Mouse (Mus musculus) MEL (cell line): Measurements from ENCODE around the gene Lrrfip1. TPM values are rescaled to one million over a fixed set of nuclear protein-coding genes. Genes with fewer than 3 reads are reported as not detected.

ENCODE experiments used
- DNase-seq: peaks from one replicate; pipeline ENCODE4 v3.0.0; 2011; ENCODE audit warnings: low read depth, low spot score
- H3K27ac ChIP-seq: 2 replicates; pipeline ENCODE4 v1.5.1; 2012; ENCODE audit warnings: low read depth, mild to moderate bottlenecking, control low read depth, low read length, moderate library complexity; ENCODE audit not compliant: control insufficient read depth
- H3K27me3 ChIP-seq, 2 experiments: fragments of 150-350 bp in 1 of 2; sonication (generic) in 1 of 2; 2 replicates each; pipeline ENCODE4 v1.6.1; 2012; ENCODE audit warnings: low read length in 2 of 2, mild to moderate bottlenecking in 2 of 2, improper control_type of control experiment in 1 of 2, moderate library complexity in 1 of 2; ENCODE audit not compliant: insufficient read depth in 2 of 2, control insufficient read depth in 1 of 2
- H3K36me3 ChIP-seq, 2 experiments: 2 replicates each; pipeline ENCODE4 v1.6.1; 2012 to 2014; ENCODE audit warnings: low read length in 2 of 2, improper control_type of control experiment in 1 of 2, inconsistent platforms in 1 of 2, mild to moderate bottlenecking in 1 of 2; ENCODE audit not compliant: insufficient read depth in 2 of 2, control insufficient read depth in 1 of 2
- H3K4me1 ChIP-seq, 2 experiments: fragments of 150-350 bp in 1 of 2; sonication (generic) in 1 of 2; 2 replicates each; pipeline ENCODE4 v1.6.1; 2012; ENCODE audit warnings: low read length in 2 of 2, improper control_type of control experiment in 1 of 2, mild to moderate bottlenecking in 1 of 2; ENCODE audit not compliant: insufficient read depth in 2 of 2, control insufficient read depth in 1 of 2
- H3K4me3 ChIP-seq, 2 experiments: fragments of 150-350 bp in 1 of 2; sonication (generic) in 1 of 2; 2 replicates each; pipeline ENCODE4 v1.5.1; 2012; ENCODE audit warnings: low read depth in 2 of 2, low read length in 2 of 2, mild to moderate bottlenecking in 2 of 2, moderate library complexity in 2 of 2, control low read depth in 1 of 2, improper control_type of control experiment in 1 of 2; ENCODE audit not compliant: control insufficient read depth in 1 of 2, insufficient read depth in 1 of 2
- H3K79me2 ChIP-seq: 2 replicates; pipeline ENCODE4 v1.6.1; 2012; ENCODE audit warnings: mild to moderate bottlenecking, low read length, moderate library complexity; ENCODE audit not compliant: control insufficient read depth, poor library complexity, insufficient read depth
- H3K9ac ChIP-seq: 2 replicates; pipeline ENCODE4 v1.6.1; 2012; ENCODE audit warnings: low read depth, mild to moderate bottlenecking, control low read depth, low read length, moderate library complexity; ENCODE audit not compliant: control insufficient read depth, poor library complexity, severe bottlenecking
- H3K9me3 ChIP-seq: fragments of 150-350 bp; sonication (generic); replicated peaks from 2 replicates; pipeline ENCODE4 v1.6.1; 2012; ENCODE audit warnings: mild to moderate bottlenecking, low read length, improper control_type of control experiment, moderate library complexity; ENCODE audit not compliant: insufficient read depth
- BHLHE40 ChIP-seq: IDR thresholded peaks from 2 replicates; pipeline ENCODE4 v1.6.1; 2012; ENCODE audit warnings: low read depth, mild to moderate bottlenecking, inconsistent platforms, low read length, improper control_type of control experiment, borderline replicate concordance
- CTCF ChIP-seq, 3 experiments: IDR thresholded peaks in 2 of 3; conservative IDR thresholded peaks in 1 of 3; 2 replicates each; pipeline ENCODE4 v1.5.1; 2011 to 2012; ENCODE audit warnings: low read length in 3 of 3, low read depth in 2 of 3, mild to moderate bottlenecking in 2 of 3, improper control_type of control experiment in 1 of 3, inconsistent platforms in 1 of 3, mixed read lengths in 1 of 3, moderate library complexity in 1 of 3; ENCODE audit not compliant: control insufficient read depth in 1 of 3, insufficient read depth in 1 of 3, poor library complexity in 1 of 3, severe bottlenecking in 1 of 3
- E2F4 ChIP-seq: IDR thresholded peaks from 2 replicates; pipeline ENCODE4 v1.6.1; 2011; ENCODE audit warnings: low read depth, low read length, improper control_type of control experiment, borderline replicate concordance
- ELF1 ChIP-seq: IDR thresholded peaks from 2 replicates; pipeline ENCODE4 v1.6.1; 2014; ENCODE audit warnings: low read depth, mild to moderate bottlenecking, inconsistent platforms, low read length, improper control_type of control experiment, moderate library complexity
- ETS1 ChIP-seq: IDR thresholded peaks from 2 replicates; pipeline ENCODE4 v1.6.1; 2012; ENCODE audit warnings: low read depth, mild to moderate bottlenecking, inconsistent platforms, low read length, improper control_type of control experiment, moderate library complexity
- GABPA ChIP-seq: IDR thresholded peaks from 2 replicates; pipeline ENCODE4 v1.6.1; 2012; ENCODE audit warnings: low read depth, mild to moderate bottlenecking, inconsistent platforms, low read length, improper control_type of control experiment, moderate library complexity
- HCFC1 ChIP-seq: IDR thresholded peaks from 2 replicates; pipeline ENCODE4 v1.6.1; 2012; ENCODE audit warnings: low read depth, mild to moderate bottlenecking, inconsistent platforms, low read length, improper control_type of control experiment, moderate library complexity
- KAT2A ChIP-seq: conservative IDR thresholded peaks from 2 replicates; pipeline ENCODE4 v1.6.1; 2012; ENCODE audit warnings: low read depth, low read length, improper control_type of control experiment, inconsistent platforms
- MAX ChIP-seq: IDR thresholded peaks from 2 replicates; pipeline ENCODE4 v1.6.1; 2011; ENCODE audit warnings: low read length, improper control_type of control experiment
- MYC ChIP-seq: IDR thresholded peaks from 2 replicates; pipeline ENCODE4 v1.6.1; 2011; ENCODE audit warnings: low read depth, mild to moderate bottlenecking, low read length, improper control_type of control experiment, moderate library complexity
- NELFE ChIP-seq: IDR thresholded peaks from 2 replicates; pipeline ENCODE4 v1.6.1; 2011; ENCODE audit warnings: low read depth, low read length, improper control_type of control experiment
- NRF1 ChIP-seq: IDR thresholded peaks from 2 replicates; pipeline ENCODE4 v1.6.1; 2014; ENCODE audit warnings: low read depth, mild to moderate bottlenecking, inconsistent platforms, low read length, improper control_type of control experiment, moderate library complexity; ENCODE audit not compliant: poor library complexity, insufficient read depth, severe bottlenecking
- POLR2AphosphoS2 ChIP-seq: IDR thresholded peaks from 2 replicates; pipeline ENCODE4 v1.6.1; 2011; ENCODE audit warnings: low read length, improper control_type of control experiment
- POLR2AphosphoS5 ChIP-seq: IDR thresholded peaks from 2 replicates; pipeline ENCODE4 v1.6.1; 2012; ENCODE audit warnings: low read depth, borderline replicate concordance, mild to moderate bottlenecking, inconsistent platforms, low read length, moderate library complexity, mixed read lengths
- RAD21 ChIP-seq: IDR thresholded peaks from 2 replicates; pipeline ENCODE4 v1.6.1; 2011; ENCODE audit warnings: mild to moderate bottlenecking, low read depth, low read length, improper control_type of control experiment
- SIN3A ChIP-seq: IDR thresholded peaks from 2 replicates; pipeline ENCODE4 v1.6.1; 2012; ENCODE audit warnings: low read length, improper control_type of control experiment, inconsistent platforms
- SMC3 ChIP-seq: IDR thresholded peaks from 2 replicates; pipeline ENCODE4 v1.6.1; 2011; ENCODE audit warnings: low read depth, low read length, improper control_type of control experiment
- TBP ChIP-seq: IDR thresholded peaks from 2 replicates; pipeline ENCODE4 v1.8.0; 2011; ENCODE audit warnings: low read depth, low read length, improper control_type of control experiment
- TCF12 ChIP-seq: IDR thresholded peaks from 2 replicates; pipeline ENCODE4 v1.6.1; 2014; ENCODE audit warnings: low read depth, mild to moderate bottlenecking, inconsistent platforms, low read length, improper control_type of control experiment, moderate library complexity
- UBTF ChIP-seq: IDR thresholded peaks from 2 replicates; pipeline ENCODE4 v1.6.1; 2012; ENCODE audit warnings: low read depth, mild to moderate bottlenecking, inconsistent platforms, low read length, improper control_type of control experiment, moderate library complexity, borderline replicate concordance; ENCODE audit not compliant: insufficient read depth
- USF2 ChIP-seq, 2 experiments: IDR thresholded peaks; 2 replicates each; pipeline ENCODE4 v1.6.1; 2011 to 2012; ENCODE audit warnings: improper control_type of control experiment in 2 of 2, low read length in 2 of 2, borderline replicate concordance in 1 of 2, inconsistent platforms in 1 of 2, low read depth in 1 of 2, mild to moderate bottlenecking in 1 of 2; ENCODE audit not compliant: insufficient read depth in 1 of 2
- ZC3H11A ChIP-seq: IDR thresholded peaks from 2 replicates; pipeline ENCODE4 v1.6.1; 2012; ENCODE audit warnings: low read depth, mild to moderate bottlenecking, inconsistent platforms, low read length, improper control_type of control experiment
- ZMIZ1 ChIP-seq: IDR thresholded peaks from 2 replicates; pipeline ENCODE4 v1.6.1; 2012; ENCODE audit warnings: low read depth, mild to moderate bottlenecking, inconsistent platforms, low read length, improper control_type of control experiment, moderate library complexity
- polyA plus RNA-seq, 2 experiments: library from polyadenylated mRNA; stranded (reverse) in 1 of 2; unstranded in 1 of 2; fragments of >175 nt in 1 of 2; fragments of >200 nt in 1 of 2; gene quantifications; 2 replicates each; pipeline versions ENCODE4 v1.2.1 to v1.2.4; 2012; ENCODE audit warnings: low replicate concordance in 2 of 2, low read depth in 1 of 2; ENCODE audit not compliant: insufficient read length in 2 of 2, insufficient read depth in 1 of 2, missing spikeins in 1 of 2
- total RNA-seq: library from RNA; depleted of rRNA; stranded (reverse); fragments of 300-350 nt; gene quantifications from 2 replicates; pipeline ENCODE4 v1.2.3, GENCODE M21; 2012

The Lrrfip1 gene
- total and polyA plus RNA-seq, 3 experiments = 12.9 to 15.4 TPM; not detected in 1

GRCm38 (mm10) chr1:90972911-90973573 is 25.5 kb upstream of the Lrrfip1 start (continued):
- no peak for TF ChIP-seq ELF1
- TF ChIP-seq TBP = no peak
- peak; percentile 98 for TF ChIP-seq SMC3

GRCm38 (mm10) chr1:90973574-90973911 is 25.0 kb upstream of the Lrrfip1 start:
- no peak for TF ChIP-seq ZC3H11A
- TF ChIP-seq UBTF = no peak
- TF ChIP-seq ZMIZ1 = no peak
- TF ChIP-seq ELF1 = no peak
- TF ChIP-seq GABPA = no peak
- no peak for TF ChIP-seq E2F4
- no peak for TF ChIP-seq BHLHE40
- TF ChIP-seq HCFC1 = no peak
- no peak for TF ChIP-seq CTCF (IDR thresholded peaks at IDR 0.05 in 2 of 3, conservative IDR thresholded peaks at IDR 0.05 in 1 of 3; ENCODE audit: control insufficient read depth in 1 of 3, insufficient read depth in 1 of 3, low read depth in 2 of 3, low read length in 3 of 3, poor library complexity in 1 of 3, severe bottlenecking in 1 of 3)
- no peak for TF ChIP-seq MAX
- no peak for TF ChIP-seq MYC
- TF ChIP-seq POLR2AphosphoS2 = no peak
- TF ChIP-seq ETS1 = no peak
- no peak for TF ChIP-seq USF2 (IDR thresholded peaks at IDR 0.05; ENCODE audit: borderline replicate concordance in 1 of 2, insufficient read depth in 1 of 2, low read depth in 1 of 2, low read length in 2 of 2)
- H3K79me2 ChIP-seq = no peaks in the 10 kb centered on the region
- H3K36me3 ChIP-seq = no peaks in the 10 kb centered on the region
- no peak overlapping the region for H3K27ac ChIP-seq
- H3K4me3 ChIP-seq = no peak overlapping the region
- no peaks in the 10 kb centered on the region for H3K27me3 ChIP-seq
- no peaks in the 10 kb centered on the region for H3K9me3 ChIP-seq
- H3K9ac ChIP-seq = no peak overlapping the region
- no peak for DNase-seq
- H3K4me1 ChIP-seq = peaks cover 0 to 4% of the 10 kb centered on the region in 2 experiments; a peak in 2 of 4 replicates

- no peak overlapping the region for H3K27ac ChIP-seq
- peaks cover 0 to 4% of the 10 kb centered on the region in 2 experiments; a peak in 2 of 4 replicates for H3K4me1 ChIP-seq
- H3K36me3 ChIP-seq = no peaks in the 10 kb centered on the region
- TF ChIP-seq NRF1 (no peak), SMC3 (no peak), KAT2A (no peak), TBP (no peak), USF2 (IDR thresholded peaks at IDR 0.05; ENCODE audit: borderline replicate concordance in 1 of 2, insufficient read depth in 1 of 2, low read depth in 1 of 2, low read length in 2 of 2) (no peak), GABPA (no peak), RAD21 (no peak), POLR2AphosphoS5 (no peak), TCF12 (no peak), SIN3A (no peak), POLR2AphosphoS2 (no peak), NELFE (no peak)
- H3K9ac ChIP-seq = no peak overlapping the region
- H3K9me3 ChIP-seq = no peaks in the 10 kb centered on the region
- no peak for DNase-seq
- no peak overlapping the region for H3K4me3 ChIP-seq
- H3K79me2 ChIP-seq = no peaks in the 10 kb centered on the region
- no peaks in the 10 kb centered on the region for H3K27me3 ChIP-seq
Observed at GRCm38 (mm10) chr1:90974906-90975649, 23.5 kb upstream of the Lrrfip1 start.
